Comparison of ENCODE assay signal across 18 mouse cellular contexts in genomic region chr13:56933832-56934510, GRCm38 (mm10). TPM values are rescaled to one million over a fixed set of nuclear protein-coding genes. Genes with fewer than 3 reads are reported as not detected.
DNase-seq lines count a peak whose midpoint lies in the region; ATAC-seq and TF ChIP-seq lines count a peak whose summit lies in the region.
"Had no signal": no experiment of that assay in that cellular context is flagged by ENCODE, and none has a peak within 500 bp of the region (broad histone marks: within the 10 kb centered on the region; RNA-seq: fewer than 3 reads in every experiment).

No protein-coding gene starts in this region.

- no peaks in the 10 kb centered on the region for H3K9me3 ChIP-seq in hindbrain, embryonic 16.5 days (ENCODE audit: control insufficient read depth, low read length)
- no peaks in the 10 kb centered on the region for H3K9me3 ChIP-seq in hindbrain, embryonic 11.5 days (ENCODE audit: control insufficient read depth, low read length)
- no peaks in the 10 kb centered on the region; the same call in 1 of the 2 replicates for H3K9me3 ChIP-seq in forebrain, embryonic 12.5 days
- H3K9me3 ChIP-seq in midbrain, embryonic 10.5 days (replicated peaks), result peaks cover 13% of the 10 kb centered on the region; the same call in 1 of the 2 replicates
- H3K9me3 ChIP-seq: hindbrain, embryonic 15.5 days; limb, embryonic 12.5 days; liver, embryonic 15.5 days had no signal

- H3K4me3 ChIP-seq in hindbrain, embryonic 16.5 days (ENCODE audit: low read length), result no peak overlapping the region
- H3K4me3 ChIP-seq in hindbrain, embryonic 11.5 days (ENCODE audit: low read depth, low read length), result no peak overlapping the region
- no peak overlapping the region for H3K4me3 ChIP-seq in forebrain, embryonic 12.5 days (replicated peaks)
- H3K4me3 ChIP-seq in midbrain, embryonic 10.5 days, result no peak overlapping the region
- H3K4me3 ChIP-seq in lung, adult 2 months (replicated peaks; ENCODE audit: extremely low read depth, low read depth, low read length), result no peak overlapping the region
- H3K4me3 ChIP-seq: hindbrain, embryonic 15.5 days; limb, embryonic 12.5 days; liver, embryonic 15.5 days had no signal

- no peaks in the 10 kb centered on the region for H3K36me3 ChIP-seq in hindbrain, embryonic 16.5 days (ENCODE audit: control insufficient read depth, insufficient read depth, low read length)
- H3K36me3 ChIP-seq in hindbrain, embryonic 11.5 days (ENCODE audit: control insufficient read depth, insufficient read depth, low read length), result no peaks in the 10 kb centered on the region
- H3K36me3 ChIP-seq in forebrain, embryonic 12.5 days (replicated peaks), result no peaks in the 10 kb centered on the region
- H3K36me3 ChIP-seq in midbrain, embryonic 10.5 days, result no peaks in the 10 kb centered on the region
- H3K36me3 ChIP-seq: hindbrain, embryonic 15.5 days; limb, embryonic 12.5 days; liver, embryonic 15.5 days had no signal

- WGBS in hindbrain, embryonic 16.5 days, result 41% methylated on average over 11 of the region's 11 CpGs
- 68% methylated on average over 11 of the region's 11 CpGs for WGBS in hindbrain, embryonic 11.5 days
- WGBS in forebrain, embryonic 12.5 days, result 23% methylated on average over 11 of the region's 11 CpGs
- WGBS in midbrain, embryonic 10.5 days, result 44% methylated on average over 11 of the region's 11 CpGs
- WGBS in lung, adult 2 months, result 78% methylated on average over 11 of the region's 11 CpGs

- H3K4me1 ChIP-seq in hindbrain, embryonic 16.5 days (ENCODE audit: control insufficient read depth, insufficient read depth, low read depth, low read length), result no peaks in the 10 kb centered on the region
- no peaks in the 10 kb centered on the region for H3K4me1 ChIP-seq in hindbrain, embryonic 11.5 days (replicated peaks; ENCODE audit: control insufficient read depth, insufficient read depth, low read length)
- H3K4me1 ChIP-seq in forebrain, embryonic 12.5 days, result peaks cover 18% of the 10 kb centered on the region
- peaks cover 24% of the 10 kb centered on the region for H3K4me1 ChIP-seq in midbrain, embryonic 10.5 days
- no peaks in the 10 kb centered on the region for H3K4me1 ChIP-seq in lung, adult 2 months (ENCODE audit: control insufficient read depth, insufficient read depth, low read length)
- H3K4me1 ChIP-seq: liver, embryonic 15.5 days had no signal

- DNase-seq in hindbrain, embryonic 11.5 days (ENCODE audit: low spot score), result no peak
- DNase-seq in midbrain, embryonic 10.5 days (ENCODE audit: low spot score), result peak; percentile 29
- peak; percentile 60 for DNase-seq in retina, embryonic 14.5 days (ENCODE audit: low spot score)
- no peak for DNase-seq in lung, adult 2 months
- no peak for DNase-seq in adrenal gland, adult 18-20 months (ENCODE audit: low spot score in 2 of 2)
- DNase-seq: cerebellum, adult 9-10 months; gastrocnemius, postnatal 36 days; kidney, adult 18-20 months; kidney, postnatal 36 days; lung, postnatal 14 days had no signal

- 0 out of 2 replicates have a peak, but pooled peaks have one; percentile 20 for ATAC-seq in hindbrain, embryonic 16.5 days
- ATAC-seq in hindbrain, embryonic 11.5 days (ENCODE audit: low FRiP score), result no peak
- ATAC-seq in forebrain, embryonic 12.5 days (ENCODE audit: low FRiP score), result no peak

- H3K27me3 ChIP-seq in hindbrain, embryonic 16.5 days (replicated peaks; ENCODE audit: control insufficient read depth, insufficient read depth, low read length), result no peaks in the 10 kb centered on the region
- H3K27me3 ChIP-seq in hindbrain, embryonic 11.5 days (ENCODE audit: control insufficient read depth, insufficient read depth, low read length), result no peaks in the 10 kb centered on the region
- peaks cover 13% of the 10 kb centered on the region; the same call in 1 of the 2 replicates for H3K27me3 ChIP-seq in forebrain, embryonic 12.5 days
- peaks cover 65% of the 10 kb centered on the region for H3K27me3 ChIP-seq in midbrain, embryonic 10.5 days (ENCODE audit: low read depth, poor library complexity, severe bottlenecking)
- H3K27me3 ChIP-seq: hindbrain, embryonic 15.5 days; limb, embryonic 12.5 days; liver, embryonic 15.5 days had no signal

- no peak for TF ChIP-seq CTCF in lung, adult 2 months (IDR thresholded peaks at IDR 0.05; ENCODE audit: insufficient read depth, low read length)

- no peak overlapping the region for H3K27ac ChIP-seq in hindbrain, embryonic 16.5 days (ENCODE audit: low read depth, low read length)
- H3K27ac ChIP-seq in hindbrain, embryonic 11.5 days (ENCODE audit: low read depth, low read length), result no peak overlapping the region
- H3K27ac ChIP-seq in forebrain, embryonic 12.5 days, result peak overlapping the region; percentile 56; the same call in 1 of the 2 replicates
- no peak overlapping the region for H3K27ac ChIP-seq in midbrain, embryonic 10.5 days (replicated peaks)
- H3K27ac ChIP-seq: hindbrain, embryonic 15.5 days; limb, embryonic 12.5 days; liver, embryonic 15.5 days had no signal

- no peak for TF ChIP-seq POLR2A in lung, adult 2 months (IDR thresholded peaks at IDR 0.05; ENCODE audit: borderline replicate concordance, extremely low read depth, low read depth, low read length)

- H3K4me2 ChIP-seq in hindbrain, embryonic 16.5 days (ENCODE audit: low read length), result no peak overlapping the region
- no peak overlapping the region for H3K4me2 ChIP-seq in hindbrain, embryonic 11.5 days (replicated peaks; ENCODE audit: low read depth, low read length)
- H3K4me2 ChIP-seq in forebrain, embryonic 12.5 days, result peak overlapping the region; percentile 4; the same call in 1 of the 2 replicates
- H3K4me2 ChIP-seq: hindbrain, embryonic 15.5 days; limb, embryonic 12.5 days; liver, embryonic 15.5 days had no signal

- H3K9ac ChIP-seq in hindbrain, embryonic 16.5 days (ENCODE audit: low read depth, low read length), result no peak overlapping the region
- no peak overlapping the region for H3K9ac ChIP-seq in hindbrain, embryonic 11.5 days (ENCODE audit: low read depth, low read length)
- no peak overlapping the region for H3K9ac ChIP-seq in forebrain, embryonic 12.5 days
- H3K9ac ChIP-seq: hindbrain, embryonic 15.5 days; limb, embryonic 12.5 days; liver, embryonic 15.5 days had no signal

RNA-seq across cellular contexts. Expression of gene Trpc7, which starts 38.2 kb away (rescaled TPM):
- polyA plus RNA-seq in hindbrain, embryonic 16.5 days (2015; fragmentation: Nextera tagmentation; extraction: Ambion mirVana), result 5.2 and 6.3 TPM in 2 replicates
- 0.06 and 0.48 TPM in 2 replicates for polyA plus RNA-seq in hindbrain, embryonic 11.5 days (2014; fragmentation: Nextera tagmentation; extraction: Ambion mirVana)
- polyA plus RNA-seq in forebrain, embryonic 12.5 days (2016; fragmentation: Nextera tagmentation; extraction: Ambion mirVana), result 0.92 and 0.94 TPM in 2 replicates
- not detected in 2 replicates for polyA plus RNA-seq in midbrain, embryonic 10.5 days (2016; fragmentation: Nextera tagmentation; extraction: Ambion mirVana)
- polyA plus RNA-seq in lung, adult 2 months (2012; rRNA removed), result not detected in 2 replicates
- total RNA-seq in adrenal gland, adult 18-20 months (2021), result under 1 TPM; 0.13 to 0.26 TPM
- total RNA-seq: gastrocnemius, postnatal 36 days; monocyte, adult 5-6 weeks had no signal
- polyA plus RNA-seq: heart, embryonic 14.5 days; limb, embryonic 12.5 days; liver, embryonic 15.5 days; spleen, adult 2 months had no signal

Comparison
In these comparisons a context has a peak if more than half of its experiments do, and no peak if none do; other contexts are left out.
1. DNase-seq: peak in midbrain, embryonic 10.5 days (single experiment) and retina, embryonic 14.5 days (single experiment); none in hindbrain, embryonic 11.5 days (single experiment), lung, adult 2 months (single experiment) and adrenal gland, adult 18-20 months (0 of 2).